Mouse (Mus musculus) neural tube, embryonic 11.5 days (tissue): ENCODE measurements at regions not wholly inside any gene's neighbourhood (a gene's known extent, or its start where the extent isn't known, plus 50 kb on each side); places are given as distances from the start of the nearest gene placed in this dataset.
A peak's percentile ranks its signal among the peaks of the same experiment; 100 is the strongest.

ENCODE experiments used
- ATAC-seq: fragments of 200-750 bp; cut with Nextera tagmentation; 2 replicates; pipeline ENCODE4 v1.8.0; 2017; ENCODE audit warnings: moderate number of reproducible peaks, mild to moderate bottlenecking, moderate TSS enrichment, moderate library complexity; ENCODE audit not compliant: insufficient read depth, low FRiP score, low TSS enrichment
- DNase-seq: peaks from one replicate; pipeline ENCODE4 v3.0.0-alpha.2; 2015; ENCODE audit warnings: low spot score
- H3K27ac ChIP-seq: fragments of 300-500 bp; sonication (generic); 2 replicates; pipeline ENCODE4 v1.5.1; 2014; ENCODE audit warnings: low read depth, mild to moderate bottlenecking, low read length
- H3K27me3 ChIP-seq: fragments of 300-500 bp; sonication (generic); 2 replicates; pipeline ENCODE4 v1.6.1; 2014; ENCODE audit warnings: mild to moderate bottlenecking, low read length, mixed read lengths; ENCODE audit not compliant: control insufficient read depth, insufficient read depth
- H3K36me3 ChIP-seq: fragments of 300-500 bp; sonication (generic); 2 replicates; pipeline ENCODE4 v1.6.1; 2014; ENCODE audit warnings: mild to moderate bottlenecking, low read length, moderate library complexity, mixed read lengths; ENCODE audit not compliant: control insufficient read depth, insufficient read depth
- H3K4me1 ChIP-seq: fragments of 300-500 bp; sonication (generic); 2 replicates; pipeline ENCODE4 v1.6.1; 2014; ENCODE audit warnings: low read length, mixed read lengths; ENCODE audit not compliant: control insufficient read depth, insufficient read depth
- H3K4me2 ChIP-seq: fragments of 300-500 bp; sonication (generic); 2 replicates; pipeline ENCODE4 v1.6.1; 2014; ENCODE audit warnings: low read depth, mild to moderate bottlenecking, moderate library complexity
- H3K4me3 ChIP-seq: fragments of 300-500 bp; sonication (generic); 2 replicates; pipeline ENCODE4 v1.5.1; 2014; ENCODE audit warnings: low read depth, low read length
- H3K9ac ChIP-seq: fragments of 300-500 bp; sonication (generic); 2 replicates; pipeline ENCODE4 v1.6.1; 2014; ENCODE audit warnings: mild to moderate bottlenecking, low read length
- H3K9me3 ChIP-seq: fragments of 300-500 bp; sonication (generic); 2 replicates; pipeline ENCODE4 v1.6.1; 2016; ENCODE audit warnings: low read length; ENCODE audit not compliant: control insufficient read depth
- WGBS: fragments of 180-500 bp; shearing (Covaris S2); extraction: QIAGEN DNeasy Blood & Tissue Kit; methylation state at CpG from one replicate; pipeline ENCODE4 v1.1.7; 2014; 5-methylcytosine and 5-hydroxymethylcytosine counted together

- no peaks in the 10 kb centered on the region for H3K36me3 ChIP-seq
- H3K27ac ChIP-seq: no peak overlapping the region
- no peaks in the 10 kb centered on the region for H3K9me3 ChIP-seq
- DNase-seq (no peak), ATAC-seq (no peak)
- no peak overlapping the region for H3K9ac ChIP-seq
- no peak overlapping the region for H3K4me2 ChIP-seq
- H3K4me3 ChIP-seq: no peak overlapping the region
- no peaks in the 10 kb centered on the region for H3K4me1 ChIP-seq
- 58% methylated on average over 7 of the region's 7 CpGs for WGBS
- H3K27me3 ChIP-seq: no peaks in the 10 kb centered on the region
Measured at GRCm38 (mm10) chr4:23832385-23833164, 663.7 kb upstream of the Mms22l start.

GRCm38 (mm10) chr4:23843609-23844287, 652.5 kb upstream of the Mms22l start:
- 72% methylated on average over 4 of the region's 4 CpGs for WGBS
- H3K4me3 ChIP-seq: no peak overlapping the region
- no peak overlapping the region for H3K4me2 ChIP-seq
- H3K9ac ChIP-seq: no peak overlapping the region
- H3K27ac ChIP-seq: no peak overlapping the region
- H3K36me3 ChIP-seq: no peaks in the 10 kb centered on the region
- H3K9me3 ChIP-seq: no peaks in the 10 kb centered on the region
- no peaks in the 10 kb centered on the region for H3K4me1 ChIP-seq
- H3K27me3 ChIP-seq: no peaks in the 10 kb centered on the region
- ATAC-seq (no peak), DNase-seq (no peak)

GRCm38 (mm10) chr4:23844288-23844971, 651.8 kb upstream of the Mms22l start:
- ATAC-seq (no peak), DNase-seq (no peak)
- no peak overlapping the region for H3K4me3 ChIP-seq
- no peaks in the 10 kb centered on the region for H3K27me3 ChIP-seq
- no peak overlapping the region for H3K4me2 ChIP-seq
- no peaks in the 10 kb centered on the region for H3K36me3 ChIP-seq
- H3K9me3 ChIP-seq: no peaks in the 10 kb centered on the region
- WGBS: 81% methylated on average over 2 of the region's 2 CpGs
- no peak overlapping the region for H3K27ac ChIP-seq
- no peaks in the 10 kb centered on the region for H3K4me1 ChIP-seq
- no peak overlapping the region for H3K9ac ChIP-seq

GRCm38 (mm10) chr4:23845263-23845662, 651.0 kb upstream of the Mms22l start:
- H3K4me3 ChIP-seq: no peak overlapping the region
- H3K27ac ChIP-seq: no peak overlapping the region
- ATAC-seq (no peak), DNase-seq (no peak)
- no peaks in the 10 kb centered on the region for H3K9me3 ChIP-seq
- H3K9ac ChIP-seq: no peak overlapping the region
- WGBS: 78% methylated on average over 5 of the region's 5 CpGs
- H3K4me1 ChIP-seq: no peaks in the 10 kb centered on the region
- H3K4me2 ChIP-seq: no peak overlapping the region
- no peaks in the 10 kb centered on the region for H3K27me3 ChIP-seq
- no peaks in the 10 kb centered on the region for H3K36me3 ChIP-seq

- Histone ChIP-seq H3K9ac (no peak overlapping the region), H3K36me3 (no peaks in the 10 kb centered on the region)
- no peak for DNase-seq
Measured at GRCm38 (mm10) chr4:23850640-23851039, 645.6 kb upstream of the Mms22l start.

GRCm38 (mm10) chr4:23862437-23862836, 633.8 kb upstream of the Mms22l start:
- Histone ChIP-seq H3K36me3 (no peaks in the 10 kb centered on the region), H3K4me2 (no peak overlapping the region), H3K27ac (no peak overlapping the region), H3K4me3 (no peak overlapping the region), H3K27me3 (no peaks in the 10 kb centered on the region), H3K9ac (no peak overlapping the region), H3K9me3 (no peaks in the 10 kb centered on the region), H3K4me1 (no peaks in the 10 kb centered on the region)
- no peak for ATAC-seq
- WGBS: 83% methylated on average over 3 of the region's 3 CpGs
- no peak for DNase-seq

More at GRCm38 (mm10) chr4:23850640-23851039, 645.6 kb upstream of the Mms22l start:
- Histone ChIP-seq H3K9me3 (no peaks in the 10 kb centered on the region), H3K27me3 (no peaks in the 10 kb centered on the region), H3K4me3 (no peak overlapping the region), H3K4me2 (no peak overlapping the region), H3K27ac (no peak overlapping the region), H3K4me1 (no peaks in the 10 kb centered on the region)
- no peak for ATAC-seq
- 85% methylated on average over 2 of the region's 2 CpGs for WGBS

GRCm38 (mm10) chr4:23880007-23880406, 616.2 kb upstream of the Mms22l start:
- no peaks in the 10 kb centered on the region for H3K27me3 ChIP-seq
- no peaks in the 10 kb centered on the region for H3K36me3 ChIP-seq
- 92% methylated on average over 7 of the region's 7 CpGs for WGBS
- H3K4me3 ChIP-seq: no peak overlapping the region
- no peaks in the 10 kb centered on the region for H3K9me3 ChIP-seq
- H3K9ac ChIP-seq: no peak overlapping the region
- no peak overlapping the region for H3K4me2 ChIP-seq
- no peak overlapping the region for H3K27ac ChIP-seq
- H3K4me1 ChIP-seq: no peaks in the 10 kb centered on the region
- no peak for DNase-seq
- no peak for ATAC-seq

GRCm38 (mm10) chr4:23913396-23913795, 582.9 kb upstream of the Mms22l start:
- WGBS: 10% methylated on average over 4 of the region's 4 CpGs
- no peaks in the 10 kb centered on the region for H3K9me3 ChIP-seq
- ATAC-seq (peak; percentile 89; the same call in 1 of the 2 replicates), DNase-seq (peak; percentile 48)
- H3K9ac ChIP-seq: no peak overlapping the region
- no peaks in the 10 kb centered on the region for H3K27me3 ChIP-seq
- H3K4me2 ChIP-seq: no peak overlapping the region
- no peaks in the 10 kb centered on the region for H3K36me3 ChIP-seq
- no peak overlapping the region for H3K27ac ChIP-seq
- no peaks in the 10 kb centered on the region for H3K4me1 ChIP-seq
- H3K4me3 ChIP-seq: no peak overlapping the region
